Mouse (Mus musculus): ENCODE results near the gene Slc25a30. TPM values are rescaled to one million over a fixed set of nuclear protein-coding genes. Genes with fewer than 3 reads are reported as not detected.

Slc25a30 gene
- polyA plus RNA-seq, 1 experiment from 2014 or later = 8.1 TPM

DNA sequence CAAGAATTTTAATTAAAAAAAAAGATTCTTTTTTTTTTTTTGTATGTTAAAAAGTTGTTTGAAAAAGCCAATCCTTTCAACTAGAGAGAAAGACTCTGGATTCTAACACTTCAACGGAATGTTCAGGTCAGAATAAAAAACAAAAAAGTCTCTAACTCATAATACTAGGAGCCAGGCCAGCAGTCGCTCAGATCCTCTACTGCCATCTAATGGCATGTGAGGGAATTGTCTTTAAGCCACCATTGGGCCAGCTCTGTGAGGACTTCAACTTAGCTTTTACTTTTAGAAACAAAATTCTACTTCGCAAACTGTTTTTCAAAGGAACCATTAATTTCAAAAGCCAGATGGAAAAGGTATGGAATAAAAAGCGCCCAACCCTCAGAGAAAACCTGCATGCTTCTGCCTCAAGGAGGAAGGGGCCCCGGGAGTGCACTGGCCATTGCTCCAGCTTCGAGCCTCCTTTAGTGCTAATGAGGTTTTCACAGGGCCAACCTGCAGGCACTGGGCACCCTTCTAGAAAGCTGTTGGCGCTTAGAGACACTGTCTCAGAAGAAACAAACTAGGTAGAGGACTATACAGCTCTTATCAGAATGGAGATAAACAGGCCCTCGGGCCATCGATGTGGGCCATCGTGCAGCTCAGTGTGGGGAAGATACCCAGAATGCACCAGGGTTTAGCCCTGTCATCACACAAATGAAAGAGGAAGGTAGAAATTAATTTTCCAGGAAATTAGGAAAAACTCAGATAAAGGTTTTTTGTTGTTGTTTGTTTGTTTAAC is 25.6 kb downstream of the Slc25a30 start:
- peaks cover 5% of the 10 kb centered on the region; the same call in 1 of the 2 replicates for H3K27me3 ChIP-seq (replicated peaks)
- peaks cover 21% of the 10 kb centered on the region for H3K36me3 ChIP-seq
- no peak overlapping the region for H3K4me2 ChIP-seq
- H3K4me3 ChIP-seq (replicated peaks) = no peak overlapping the region
- no peak overlapping the region for H3K27ac ChIP-seq (replicated peaks)
- no peaks in the 10 kb centered on the region for H3K4me1 ChIP-seq
- no peaks in the 10 kb centered on the region for H3K9me3 ChIP-seq (replicated peaks)
- WGBS = 64% methylated on average over 10 of the region's 10 CpGs
- ATAC-seq (ENCODE audit: low FRiP score) = no peak
- H3K9ac ChIP-seq (replicated peaks) = no peak overlapping the region

DNA sequence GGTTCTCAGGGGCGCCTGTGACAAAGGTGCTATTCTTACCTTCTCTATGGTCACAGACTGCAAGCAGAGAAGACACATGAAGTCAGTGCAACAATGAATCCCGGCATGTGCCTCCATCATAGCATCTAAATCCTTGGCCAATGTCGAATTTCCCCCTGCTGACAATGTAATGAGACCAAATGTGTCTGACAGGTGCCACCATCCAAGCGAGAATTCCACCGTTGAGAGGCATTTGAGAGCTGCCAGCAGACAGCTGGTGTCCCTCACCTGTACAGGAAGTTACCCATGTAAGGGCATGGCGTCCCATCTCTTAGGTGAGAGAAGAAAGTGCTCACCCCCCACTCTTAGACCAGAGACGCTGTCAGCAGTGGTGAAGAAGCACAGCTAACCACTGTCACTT is 28.4 kb downstream of the Slc25a30 start:
- no peak overlapping the region for H3K9ac ChIP-seq (replicated peaks)
- peaks cover 14% of the 10 kb centered on the region for H3K36me3 ChIP-seq
- ATAC-seq (ENCODE audit: low FRiP score) = no peak
- WGBS = 73% methylated on average over 7 of the region's 7 CpGs
- no peak overlapping the region for H3K4me3 ChIP-seq (replicated peaks)
- peaks cover 4% of the 10 kb centered on the region for H3K4me1 ChIP-seq
- H3K27ac ChIP-seq (replicated peaks) = no peak overlapping the region
- H3K27me3 ChIP-seq (replicated peaks) = peaks cover 5% of the 10 kb centered on the region; the same call in 1 of the 2 replicates
- H3K9me3 ChIP-seq (replicated peaks) = no peaks in the 10 kb centered on the region
- H3K4me2 ChIP-seq = no peak overlapping the region

DNA sequence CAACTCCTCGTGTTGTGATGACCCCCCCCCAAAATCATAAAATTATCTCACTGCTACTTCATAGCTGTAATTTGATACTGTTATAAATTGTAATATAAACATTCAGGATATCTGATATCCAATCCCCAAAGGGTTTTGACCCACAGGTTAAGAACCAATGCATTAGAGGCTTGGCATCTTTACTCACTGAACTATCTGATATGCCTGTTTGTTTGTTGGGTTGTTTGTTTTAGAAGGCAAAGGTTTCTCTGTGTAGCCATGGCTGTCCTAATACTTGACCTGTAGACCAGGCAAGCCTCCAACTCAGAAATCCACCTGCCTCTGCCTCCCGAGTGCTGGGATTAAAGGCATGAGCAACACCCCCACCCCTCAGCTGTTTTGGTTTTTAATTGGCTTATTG is 29.0 kb downstream of the Slc25a30 start:
- H3K4me2 ChIP-seq = no peak overlapping the region
- H3K36me3 ChIP-seq = peaks cover 14% of the 10 kb centered on the region
- 77% methylated on average over 2 of the region's 2 CpGs for WGBS
- no peaks in the 10 kb centered on the region for H3K9me3 ChIP-seq (replicated peaks)
- H3K27ac ChIP-seq (replicated peaks) = no peak overlapping the region
- H3K27me3 ChIP-seq (replicated peaks) = peaks cover 5% of the 10 kb centered on the region; the same call in 1 of the 2 replicates
- peaks cover 10% of the 10 kb centered on the region for H3K4me1 ChIP-seq
- H3K9ac ChIP-seq (replicated peaks) = no peak overlapping the region
- no peak overlapping the region for H3K4me3 ChIP-seq (replicated peaks)
- ATAC-seq (ENCODE audit: low FRiP score) = no peak

DNA sequence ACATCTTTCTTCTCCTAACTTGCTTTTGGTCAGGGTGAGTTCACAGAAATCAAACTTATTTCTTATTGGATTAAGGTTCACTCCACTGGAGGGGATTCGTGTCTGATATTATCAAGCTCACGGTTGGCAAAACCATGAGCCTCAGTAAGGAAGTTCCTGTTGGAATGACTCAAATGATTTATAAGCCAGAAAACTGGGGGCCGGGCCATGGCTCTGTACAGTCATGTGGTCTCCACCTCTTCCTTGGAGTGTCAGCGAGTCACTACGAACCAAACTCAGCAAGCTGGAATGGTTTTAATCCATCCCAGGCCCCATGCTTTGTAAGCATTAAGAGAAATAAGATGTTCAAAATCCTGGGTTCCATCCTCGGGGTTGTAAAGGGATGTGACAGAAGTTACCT is 29.9 kb downstream of the Slc25a30 start:
- no peaks in the 10 kb centered on the region for H3K9me3 ChIP-seq (replicated peaks)
- ATAC-seq (ENCODE audit: low FRiP score) = no peak

DNA sequence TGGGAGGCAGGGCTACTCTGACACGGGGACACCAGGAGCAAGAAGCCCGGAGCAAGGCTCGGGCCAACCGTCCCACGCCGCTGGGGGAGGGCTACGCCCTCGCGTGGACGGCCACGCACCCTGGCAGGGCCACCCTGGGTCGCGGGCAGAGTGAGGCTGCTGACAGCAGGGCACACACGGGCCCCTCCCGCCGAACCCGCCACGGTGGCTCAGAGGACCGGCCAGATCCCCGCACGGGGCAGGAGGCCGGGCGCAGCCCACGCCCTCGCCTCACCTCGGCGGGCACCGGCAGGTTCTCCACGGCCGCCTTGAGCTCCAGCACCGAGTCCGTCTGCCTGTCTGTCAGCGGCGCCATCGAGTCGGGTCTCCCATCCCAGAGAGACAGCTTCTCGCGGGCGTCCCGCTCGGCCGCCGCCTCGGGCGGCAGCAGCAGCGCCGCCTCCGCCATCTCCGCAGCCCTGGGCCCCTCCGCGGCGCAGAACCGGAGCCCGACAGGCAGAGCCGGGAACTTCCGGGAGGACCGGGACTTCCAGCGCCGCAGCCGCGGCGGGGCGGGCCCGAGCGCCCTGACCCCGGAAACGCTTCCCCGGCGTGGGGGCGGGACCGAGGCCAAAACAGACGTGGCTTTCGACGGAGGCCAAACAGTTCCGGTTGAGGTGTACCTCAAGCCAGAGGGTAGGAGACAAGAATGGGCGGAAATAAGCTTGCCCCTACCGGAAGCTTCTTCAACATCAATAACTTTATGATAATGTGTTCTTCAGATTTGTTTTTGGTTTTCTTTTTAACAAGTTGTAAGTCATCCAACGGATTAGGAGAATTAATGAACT is 32.6 kb downstream of the Slc25a30 start, which contains the start of gene Cog3:
Gene Cog3 (minus strand): TSS at position 527 of the 827 bp plus-strand sequence.
- no peaks in the 10 kb centered on the region for H3K9me3 ChIP-seq (replicated peaks)
- H3K4me3 ChIP-seq (replicated peaks) = peak within 1 kb of the TSS; percentile 99
- peaks cover 5% of the 10 kb centered on the region; the same call in 1 of the 2 replicates for H3K27me3 ChIP-seq (replicated peaks)
- peaks cover 35% of the 10 kb centered on the region for H3K4me1 ChIP-seq
- no peaks in the 10 kb centered on the region for H3K36me3 ChIP-seq
- peak; percentile 97 for ATAC-seq (ENCODE audit: low FRiP score)
- peak within 1 kb of the TSS; percentile 85 for H3K4me2 ChIP-seq
- peak within 1 kb of the TSS; percentile 90 for H3K9ac ChIP-seq (replicated peaks)
- WGBS = under 1% methylated on average over 72 of the region's 78 CpGs
- H3K27ac ChIP-seq (replicated peaks) = peak within 1 kb of the TSS; percentile 85

More for the DNA sequence above, 29.9 kb downstream of the Slc25a30 start:
- 89% methylated on average over 6 of the region's 6 CpGs for WGBS
- H3K4me3 ChIP-seq (replicated peaks) = no peak overlapping the region
- H3K27me3 ChIP-seq (replicated peaks) = peaks cover 5% of the 10 kb centered on the region; the same call in 1 of the 2 replicates
- H3K9ac ChIP-seq (replicated peaks) = no peak overlapping the region
- peaks cover 19% of the 10 kb centered on the region for H3K4me1 ChIP-seq
- peaks cover 5% of the 10 kb centered on the region for H3K36me3 ChIP-seq
- H3K27ac ChIP-seq (replicated peaks) = no peak overlapping the region
- no peak overlapping the region for H3K4me2 ChIP-seq

DNA sequence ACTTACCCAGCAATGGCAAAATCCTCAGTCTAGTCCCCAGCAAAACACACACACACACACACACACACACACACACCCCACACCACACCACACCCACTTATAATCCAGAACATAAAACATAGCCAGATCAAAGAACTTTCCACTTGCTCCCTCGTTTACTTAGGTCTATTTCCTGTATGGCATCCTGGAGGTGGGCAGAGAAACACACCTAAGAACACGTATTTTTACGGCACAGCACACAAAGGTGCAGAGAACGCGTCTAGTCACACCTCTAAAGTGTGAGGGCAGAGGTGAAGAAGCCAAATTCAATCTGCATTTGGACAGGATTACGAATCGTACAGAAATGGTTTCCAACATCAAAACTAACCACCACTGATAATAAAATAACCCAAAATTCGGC is 33.6 kb downstream of the Slc25a30 start:
- ATAC-seq (ENCODE audit: low FRiP score) = no peak
- Histone ChIP-seq H3K4me1 (peaks cover 36% of the 10 kb centered on the region), H3K36me3 (no peaks in the 10 kb centered on the region), H3K27me3 (replicated peaks) (peaks cover 5% of the 10 kb centered on the region; the same call in 1 of the 2 replicates), H3K9ac (replicated peaks) (peak overlapping the region; percentile 90; the same call in 1 of the 2 replicates), H3K9me3 (replicated peaks) (no peaks in the 10 kb centered on the region), H3K4me3 (replicated peaks) (peak overlapping the region; percentile 99), H3K27ac (replicated peaks) (no peak overlapping the region), H3K4me2 (peak overlapping the region; percentile 85)
- WGBS = 69% methylated on average over 8 of the region's 8 CpGs

DNA sequence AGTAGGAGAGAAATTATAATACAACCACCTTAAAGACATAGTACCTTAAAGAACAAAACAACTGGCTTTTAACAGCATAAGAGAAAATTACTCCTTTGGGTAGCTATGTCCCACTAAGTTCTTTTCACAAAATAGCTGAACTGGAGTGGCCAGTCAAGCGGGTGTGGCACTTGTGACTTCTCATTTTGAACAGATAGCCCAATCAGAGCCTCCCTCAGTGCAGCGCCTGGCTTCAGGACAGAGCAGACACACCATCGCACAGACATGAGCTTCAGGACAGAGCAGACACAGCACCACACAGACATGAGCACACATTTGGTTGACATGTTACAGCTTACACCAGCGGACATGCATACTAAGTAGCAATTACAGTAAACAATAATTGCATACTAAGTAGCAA is 35.8 kb downstream of the Slc25a30 start:
- no peaks in the 10 kb centered on the region for H3K27me3 ChIP-seq (replicated peaks)
- H3K9ac ChIP-seq (replicated peaks) = no peak overlapping the region
- no peak overlapping the region for H3K4me3 ChIP-seq (replicated peaks)
- WGBS = 79% methylated on average over 4 of the region's 4 CpGs
- no peak overlapping the region for H3K4me2 ChIP-seq
- peaks cover 36% of the 10 kb centered on the region for H3K4me1 ChIP-seq
- H3K27ac ChIP-seq (replicated peaks) = no peak overlapping the region
- ATAC-seq (ENCODE audit: low FRiP score) = no peak
- H3K36me3 ChIP-seq = peaks cover 9% of the 10 kb centered on the region
- no peaks in the 10 kb centered on the region for H3K9me3 ChIP-seq (replicated peaks)

DNA sequence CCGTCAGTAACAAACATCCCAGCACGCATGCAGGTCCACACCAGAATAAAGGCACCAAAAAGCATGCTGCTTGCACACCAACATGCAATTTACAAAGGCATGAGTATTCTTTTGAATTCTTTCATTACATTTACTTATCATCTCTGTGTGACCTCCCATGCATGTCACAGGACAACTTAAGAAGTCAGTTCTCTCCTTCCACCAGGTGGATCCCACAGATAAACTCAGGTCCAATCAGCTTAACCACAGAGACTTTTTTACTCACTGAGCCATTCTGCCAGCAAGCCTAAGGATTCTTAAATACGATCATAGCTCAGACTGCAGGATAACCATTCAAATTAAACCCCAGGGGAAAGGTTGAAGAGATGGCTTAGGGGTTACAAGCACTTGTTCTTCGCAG is 37.7 kb downstream of the Slc25a30 start:
- Histone ChIP-seq H3K4me3 (replicated peaks) (no peak overlapping the region), H3K27ac (replicated peaks) (no peak overlapping the region), H3K9me3 (replicated peaks) (no peaks in the 10 kb centered on the region), H3K4me1 (peaks cover 36% of the 10 kb centered on the region), H3K27me3 (replicated peaks) (no peaks in the 10 kb centered on the region), H3K4me2 (no peak overlapping the region), H3K36me3 (peaks cover 19% of the 10 kb centered on the region), H3K9ac (replicated peaks) (no peak overlapping the region)
- no peak for ATAC-seq (ENCODE audit: low FRiP score)
- 90% methylated on average over 4 of the region's 4 CpGs for WGBS

DNA sequence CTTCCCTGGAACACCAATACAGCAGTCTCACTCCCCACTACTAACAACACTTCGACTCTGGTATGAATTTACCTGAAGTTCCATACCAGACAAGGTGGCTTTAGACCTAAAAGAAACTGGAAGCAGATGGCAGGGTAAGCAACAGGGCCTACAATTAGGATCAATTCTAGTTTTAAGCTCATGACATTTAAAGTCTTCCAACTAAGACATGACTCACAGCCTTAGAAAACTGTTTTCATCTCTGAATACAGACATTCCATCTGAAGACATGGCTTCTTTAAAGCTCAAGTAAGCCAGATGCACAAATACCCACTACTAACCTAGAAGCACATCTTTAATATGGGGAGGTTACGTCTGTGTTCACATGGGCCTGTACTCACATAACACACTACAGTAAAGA is 38.9 kb downstream of the Slc25a30 start:
- Histone ChIP-seq H3K9me3 (replicated peaks) (no peaks in the 10 kb centered on the region), H3K4me3 (replicated peaks) (no peak overlapping the region), H3K27ac (replicated peaks) (no peak overlapping the region), H3K36me3 (peaks cover 19% of the 10 kb centered on the region), H3K4me2 (no peak overlapping the region), H3K27me3 (replicated peaks) (no peaks in the 10 kb centered on the region), H3K4me1 (peaks cover 27% of the 10 kb centered on the region), H3K9ac (replicated peaks) (no peak overlapping the region)
- ATAC-seq (ENCODE audit: low FRiP score) = no peak
- WGBS = 93% methylated on average over 2 of the region's 2 CpGs

DNA sequence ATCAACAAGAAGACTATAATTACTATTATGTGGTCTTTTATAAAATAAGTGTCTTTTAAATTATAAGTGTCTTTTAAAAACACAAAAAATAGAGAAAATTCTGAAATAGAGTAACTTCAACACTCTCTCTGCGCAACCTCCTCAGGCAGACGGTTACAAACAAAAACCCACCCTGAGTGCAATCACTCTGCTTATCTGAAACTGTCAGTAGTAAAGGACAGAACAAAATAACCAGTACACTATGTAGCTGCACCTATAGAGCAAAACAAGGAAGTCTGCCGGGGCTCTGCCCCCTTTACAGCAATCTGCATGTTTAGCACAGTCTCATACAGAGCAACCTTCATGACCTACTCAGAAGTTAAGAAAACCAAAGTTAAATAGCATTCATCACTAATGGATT is 44.9 kb downstream of the Slc25a30 start:
- Histone ChIP-seq H3K4me3 (replicated peaks) (no peak overlapping the region), H3K4me1 (no peaks in the 10 kb centered on the region), H3K27me3 (replicated peaks) (no peaks in the 10 kb centered on the region), H3K9me3 (replicated peaks) (no peaks in the 10 kb centered on the region), H3K9ac (replicated peaks) (no peak overlapping the region), H3K36me3 (peaks cover 48% of the 10 kb centered on the region), H3K4me2 (no peak overlapping the region), H3K27ac (replicated peaks) (no peak overlapping the region)
- no peak for ATAC-seq (ENCODE audit: low FRiP score)
- WGBS = 86% methylated on average over 3 of the region's 3 CpGs

DNA sequence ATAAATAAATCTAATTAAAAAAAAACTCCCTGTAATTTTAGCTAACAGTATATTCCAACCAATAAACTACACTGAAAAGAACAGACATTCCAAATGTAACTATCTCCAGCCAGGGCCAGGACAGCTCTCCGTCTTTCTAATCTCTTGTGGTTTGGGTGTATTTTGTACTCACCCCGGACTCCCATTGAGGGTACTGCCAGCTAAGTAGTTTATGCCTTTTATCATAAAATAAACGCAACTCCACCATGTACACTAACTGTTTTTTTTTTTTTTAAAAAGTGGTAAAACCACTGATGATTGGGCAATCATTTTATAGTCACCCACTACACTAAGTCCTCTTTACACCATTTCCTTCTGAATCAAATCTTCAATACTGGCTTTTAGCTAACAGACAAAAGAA is 51.2 kb downstream of the Slc25a30 start:
- H3K4me2 ChIP-seq = no peak overlapping the region
- peaks cover 65% of the 10 kb centered on the region for H3K36me3 ChIP-seq
- 96% methylated on average over 3 of the region's 3 CpGs for whole genome bisulfite sequencing
- H3K4me1 ChIP-seq = no peaks in the 10 kb centered on the region
- no peak overlapping the region for H3K27ac ChIP-seq (replicated peaks)
- H3K4me3 ChIP-seq (replicated peaks) = no peak overlapping the region
- ATAC-seq (ENCODE audit: low FRiP score) = no peak
- H3K27me3 ChIP-seq (replicated peaks) = no peaks in the 10 kb centered on the region
- no peaks in the 10 kb centered on the region for H3K9me3 ChIP-seq (replicated peaks)
- H3K9ac ChIP-seq (replicated peaks) = no peak overlapping the region

All from neural tube, embryonic 15.5 days (tissue).